Mouse (Mus musculus) erythroblast, embryonic 14.5 days (primary cell): ENCODE results near the gene Ccnt2.

ENCODE experiments used
- GATA1 ChIP-seq: IDR thresholded peaks from 2 replicates; pipeline ENCODE4 v1.6.1; 2012; ENCODE audit warnings: low read length, inconsistent platforms, mixed read lengths
- TAL1 ChIP-seq: IDR thresholded peaks from 3 replicates; pipeline ENCODE4 v1.6.1; 2012; ENCODE audit warnings: low read length, inconsistent platforms, mixed read lengths

DNA sequence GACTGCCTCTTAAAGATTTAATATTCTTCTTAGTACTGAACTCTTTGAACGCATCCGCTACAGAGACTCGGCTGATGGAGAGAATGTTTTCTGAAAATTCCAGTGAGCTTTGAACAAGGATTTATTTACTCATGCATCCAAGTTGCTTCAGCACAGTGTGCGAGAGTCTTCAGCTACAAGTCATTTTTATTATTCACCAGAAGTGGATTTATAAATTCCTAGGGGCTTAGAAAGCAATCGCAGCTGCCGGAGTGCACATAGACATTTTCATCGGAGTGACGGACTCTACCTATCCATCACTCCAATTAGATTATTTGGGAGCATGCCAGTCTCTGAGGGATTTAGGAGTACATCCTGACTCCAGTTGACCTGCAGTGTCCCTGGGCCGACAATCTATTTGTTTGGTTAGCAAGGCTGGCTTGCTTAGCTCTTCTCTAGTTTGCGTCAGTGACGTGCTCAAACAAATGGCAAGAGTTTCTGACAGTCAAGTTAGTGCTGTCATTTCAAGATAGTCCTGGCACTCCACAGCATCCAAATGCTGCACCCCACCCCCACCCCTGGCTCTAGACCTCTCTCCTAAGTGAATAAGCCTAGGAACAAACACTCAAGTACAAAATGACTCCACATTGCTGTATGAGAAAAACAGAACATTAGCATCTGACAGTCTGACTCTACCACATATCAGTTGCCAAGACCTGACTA is 23.4 kb upstream of the Ccnt2 start:
- TF ChIP-seq GATA1 (no peak), TAL1 (no peak)
